Mouse (Mus musculus) embryonic facial prominence, embryonic 15.5 days (tissue): Measurements from ENCODE around the gene Loxl1. TPM values are rescaled to one million over a fixed set of nuclear protein-coding genes. Genes with fewer than 3 reads are reported as not detected.

Experiments
- ATAC-seq: fragments of 200-750 bp; cut with Nextera tagmentation; 2 replicates; pipeline ENCODE4 v1.8.0; 2017; ENCODE audit warnings: low read depth, moderate TSS enrichment; ENCODE audit not compliant: insufficient number of reproducible peaks, low FRiP score, low TSS enrichment
- H3K27ac ChIP-seq: fragments of 300-500 bp; sonication (generic); replicated peaks from 2 replicates; pipeline ENCODE4 v1.5.1; 2015; ENCODE audit warnings: mild to moderate bottlenecking, inconsistent platforms
- H3K27me3 ChIP-seq: fragments of 300-500 bp; sonication (generic); 2 replicates; pipeline ENCODE4 v1.6.1; 2015; ENCODE audit warnings: inconsistent platforms
- H3K36me3 ChIP-seq: fragments of 300-500 bp; sonication (generic); 2 replicates; pipeline ENCODE4 v1.6.1; 2015; ENCODE audit warnings: mild to moderate bottlenecking, inconsistent platforms
- H3K4me1 ChIP-seq: fragments of 300-500 bp; sonication (generic); 2 replicates; pipeline ENCODE4 v1.6.1; 2015; ENCODE audit warnings: inconsistent platforms
- H3K4me2 ChIP-seq: fragments of 300-500 bp; sonication (generic); replicated peaks from 2 replicates; pipeline ENCODE4 v1.6.1; 2015; ENCODE audit warnings: mild to moderate bottlenecking, inconsistent platforms
- H3K4me3 ChIP-seq: fragments of 300-500 bp; sonication (generic); replicated peaks from 2 replicates; pipeline ENCODE4 v1.5.1; 2015; ENCODE audit warnings: mild to moderate bottlenecking, inconsistent platforms
- H3K9ac ChIP-seq: fragments of 300-500 bp; sonication (generic); 2 replicates; pipeline ENCODE4 v1.6.1; 2015; ENCODE audit warnings: inconsistent platforms
- H3K9me3 ChIP-seq: fragments of 300-500 bp; sonication (generic); replicated peaks from 2 replicates; pipeline ENCODE4 v1.6.1; 2016; ENCODE audit warnings: inconsistent platforms
- WGBS: fragments of 180-500 bp; shearing (Covaris S2); methylation state at CpG from one replicate; pipeline ENCODE4 v1.1.7; 2015; 5-methylcytosine and 5-hydroxymethylcytosine counted together
- polyA plus RNA-seq: library from polyadenylated mRNA; unstranded; fragments of >200 nt; fragmentation: Nextera tagmentation; extraction: Ambion mirVana; gene quantifications from 2 replicates; pipeline ENCODE4 v1.2.1, GENCODE M21; 2015

Gene Loxl1
- polyA plus RNA-seq, 1 experiment from 2014 or later, result 89.8 TPM

DNA sequence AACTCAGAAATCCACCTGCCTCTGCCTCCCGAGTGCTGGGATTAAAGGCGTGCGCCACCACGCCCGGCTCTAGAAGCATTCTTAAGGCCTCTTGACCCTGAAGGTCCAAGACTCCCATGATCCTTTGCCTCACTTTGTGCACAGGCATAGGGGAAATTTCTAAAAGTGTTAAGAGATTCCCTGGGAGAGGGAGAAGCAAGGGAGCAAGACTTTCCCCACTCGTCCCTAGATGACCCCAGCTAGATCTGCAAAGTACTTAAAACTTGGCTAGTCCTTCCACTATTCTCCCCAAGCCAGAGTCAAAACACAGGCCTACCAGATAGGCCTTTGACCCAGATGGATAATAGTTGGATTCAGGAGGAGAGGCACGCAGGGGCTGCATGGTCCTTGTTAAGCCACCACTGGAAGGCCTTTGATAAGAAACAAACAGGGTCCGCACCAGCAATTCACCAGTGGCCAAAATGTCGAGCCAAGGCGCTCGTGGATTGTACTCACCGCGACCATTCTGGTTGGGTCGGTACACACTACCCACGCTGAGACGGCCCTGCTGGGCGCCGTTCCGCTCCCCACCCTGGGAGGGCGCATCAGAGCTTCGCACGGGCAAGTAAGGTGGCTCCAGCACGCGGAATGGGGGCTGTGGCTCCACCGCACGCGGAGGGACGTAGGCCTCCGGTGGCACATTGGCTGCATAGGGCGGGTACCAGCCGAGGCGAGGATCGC, 1.6 kb downstream of the Loxl1 start:
- Histone ChIP-seq H3K27ac (peak overlapping the region; percentile 94; the same call in 1 of the 2 replicates), H3K4me2 (peak overlapping the region; percentile 78), H3K4me1 (peaks cover 93% of the 10 kb centered on the region), H3K36me3 (no peaks in the 10 kb centered on the region), H3K4me3 (peak overlapping the region; percentile 50), H3K27me3 (peaks cover 11% of the 10 kb centered on the region), H3K9ac (peak overlapping the region; percentile 59), H3K9me3 (no peaks in the 10 kb centered on the region)
- 58% methylated on average over 33 of the region's 33 CpGs for WGBS
- no peak for ATAC-seq

DNA sequence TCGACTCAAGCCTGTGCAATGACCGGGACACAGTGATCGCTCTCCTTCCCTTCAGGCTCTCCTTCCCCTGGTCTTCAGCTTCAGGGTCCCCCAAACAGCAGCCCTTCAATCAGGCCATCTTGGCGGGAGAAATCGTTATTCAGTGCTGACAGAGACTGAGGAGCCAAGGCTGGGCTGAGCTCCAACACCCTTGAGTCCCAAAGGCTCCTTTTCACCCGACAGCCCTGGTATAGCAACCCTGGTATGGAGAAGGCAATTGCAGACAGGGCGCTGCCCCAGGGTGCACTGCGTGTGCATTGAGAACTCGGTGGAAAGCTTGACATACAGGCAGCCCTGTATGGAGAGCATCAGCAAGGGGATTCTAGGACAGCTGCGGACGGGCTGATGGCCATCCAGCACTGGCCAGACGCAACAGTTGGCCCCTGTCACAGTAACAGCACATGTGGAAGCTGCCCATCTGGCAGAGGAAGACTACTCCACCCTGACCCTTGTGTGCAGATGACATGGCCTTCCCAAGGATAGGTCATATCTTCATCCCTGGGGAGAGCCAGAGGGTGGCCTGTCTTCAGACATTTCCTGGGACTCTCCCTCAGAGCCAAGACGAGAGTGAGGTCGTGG, 2.8 kb downstream of the Loxl1 start:
- Histone ChIP-seq H3K4me1 (peaks cover 93% of the 10 kb centered on the region), H3K36me3 (no peaks in the 10 kb centered on the region), H3K4me3 (peak overlapping the region; percentile 14), H3K27me3 (peaks cover 11% of the 10 kb centered on the region), H3K4me2 (peak overlapping the region; percentile 40), H3K9ac (no peak overlapping the region), H3K9me3 (no peaks in the 10 kb centered on the region), H3K27ac (no peak overlapping the region)
- WGBS, result 68% methylated on average over 14 of the region's 14 CpGs
- ATAC-seq, result no peak

DNA sequence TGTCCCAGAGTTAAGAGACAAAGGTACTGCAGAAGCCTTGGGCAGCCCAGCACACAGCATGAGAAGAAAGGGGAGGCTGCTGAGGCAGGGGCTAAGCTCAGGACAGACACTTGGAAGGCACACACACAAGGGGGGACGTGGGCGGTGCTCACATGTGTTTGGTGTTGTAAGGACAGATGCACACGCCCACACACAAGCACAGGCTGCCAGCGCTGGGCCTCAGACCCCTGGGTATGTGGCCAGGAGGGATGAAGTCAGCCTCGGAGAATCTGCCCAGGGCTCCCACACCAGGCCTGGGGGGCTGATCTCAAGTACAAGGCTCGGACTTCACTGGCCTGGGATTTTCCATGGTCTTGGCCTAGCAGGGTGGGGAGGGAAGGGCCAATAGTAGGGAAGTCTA, 4.6 kb downstream of the Loxl1 start:
- Histone ChIP-seq H3K27ac (peak overlapping the region; percentile 86), H3K4me1 (peaks cover 94% of the 10 kb centered on the region), H3K9me3 (no peaks in the 10 kb centered on the region), H3K4me2 (peak overlapping the region; percentile 24), H3K27me3 (peaks cover 11% of the 10 kb centered on the region), H3K36me3 (no peaks in the 10 kb centered on the region), H3K4me3 (0 out of 2 replicates have a peak overlapping the region, but pooled peaks have one; percentile 1), H3K9ac (0 out of 2 replicates have a peak overlapping the region, but pooled peaks have one; percentile 12)
- 18% methylated on average over 6 of the region's 6 CpGs for WGBS
- ATAC-seq, result peak; percentile 68

DNA sequence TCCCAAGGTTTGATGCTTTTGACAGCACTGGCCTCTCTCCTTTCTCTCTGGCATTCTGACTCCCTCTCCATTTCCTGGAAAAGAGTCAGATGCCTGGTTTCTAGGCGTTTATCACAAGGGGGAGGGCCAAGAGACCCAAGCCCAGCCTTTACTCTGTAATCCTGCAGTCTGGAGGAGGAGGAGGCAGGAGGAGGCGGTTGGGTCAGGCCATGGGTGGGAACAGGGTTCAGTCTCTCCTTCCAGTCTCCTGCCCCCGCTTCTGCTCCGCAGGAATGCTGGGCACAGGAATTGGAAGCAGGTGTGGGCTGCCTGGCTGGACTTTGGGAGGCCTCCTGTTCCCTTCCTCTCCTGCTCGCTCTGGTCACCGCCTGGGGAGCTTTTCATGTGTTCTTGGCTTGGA, 7.3 kb downstream of the Loxl1 start:
- Histone ChIP-seq H3K9ac (no peak overlapping the region), H3K36me3 (no peaks in the 10 kb centered on the region), H3K27me3 (no peaks in the 10 kb centered on the region), H3K4me2 (no peak overlapping the region), H3K27ac (peak overlapping the region; percentile 60; the same call in 1 of the 2 replicates), H3K4me3 (no peak overlapping the region), H3K9me3 (no peaks in the 10 kb centered on the region), H3K4me1 (peaks cover 73% of the 10 kb centered on the region)
- WGBS, result 16% methylated on average over 6 of the region's 6 CpGs
- ATAC-seq, result peak; percentile 20; the same call in 1 of the 2 replicates

DNA sequence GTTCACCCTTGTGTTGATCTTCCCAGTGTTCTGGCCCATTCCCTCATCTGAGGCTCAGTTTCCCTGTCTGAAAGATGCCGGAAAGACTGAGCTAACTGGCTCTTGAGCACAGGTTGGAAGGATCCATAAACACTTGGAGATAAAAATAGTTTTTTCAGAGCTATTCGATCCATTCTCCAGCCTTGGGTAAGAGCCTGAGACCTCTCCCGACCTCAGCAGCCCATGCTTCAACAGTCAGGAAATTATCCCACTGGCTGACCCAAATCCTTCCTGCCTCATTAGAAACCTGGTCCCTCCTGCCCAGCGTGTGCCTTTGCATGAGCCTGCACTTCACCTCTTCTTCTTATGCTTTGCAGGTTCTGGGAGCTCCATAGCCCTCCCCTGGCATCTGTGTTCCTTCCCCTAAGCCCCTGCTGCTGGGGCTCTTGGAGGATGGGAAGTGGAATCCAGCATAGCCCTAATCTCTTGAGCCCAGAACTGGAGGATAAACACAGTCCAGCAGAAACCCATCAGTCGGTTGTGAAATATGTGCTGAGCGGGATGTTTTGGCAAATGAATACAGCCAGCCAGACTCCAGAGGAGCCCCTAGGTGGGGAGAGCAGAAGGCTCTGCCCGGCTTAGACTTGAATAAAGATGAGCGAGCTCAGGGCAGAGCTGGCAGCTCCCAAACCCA, 9.3 kb downstream of the Loxl1 start:
- no peaks in the 10 kb centered on the region for H3K9me3 ChIP-seq
- H3K27me3 ChIP-seq, result no peaks in the 10 kb centered on the region
- ATAC-seq, result no peak
- no peak overlapping the region for H3K4me3 ChIP-seq
- H3K36me3 ChIP-seq, result no peaks in the 10 kb centered on the region
- H3K4me2 ChIP-seq, result no peak overlapping the region
- 36% methylated on average over 8 of the region's 8 CpGs for WGBS
- peaks cover 67% of the 10 kb centered on the region for H3K4me1 ChIP-seq
- no peak overlapping the region for H3K9ac ChIP-seq
- peak overlapping the region; percentile 12; the same call in 1 of the 2 replicates for H3K27ac ChIP-seq

DNA sequence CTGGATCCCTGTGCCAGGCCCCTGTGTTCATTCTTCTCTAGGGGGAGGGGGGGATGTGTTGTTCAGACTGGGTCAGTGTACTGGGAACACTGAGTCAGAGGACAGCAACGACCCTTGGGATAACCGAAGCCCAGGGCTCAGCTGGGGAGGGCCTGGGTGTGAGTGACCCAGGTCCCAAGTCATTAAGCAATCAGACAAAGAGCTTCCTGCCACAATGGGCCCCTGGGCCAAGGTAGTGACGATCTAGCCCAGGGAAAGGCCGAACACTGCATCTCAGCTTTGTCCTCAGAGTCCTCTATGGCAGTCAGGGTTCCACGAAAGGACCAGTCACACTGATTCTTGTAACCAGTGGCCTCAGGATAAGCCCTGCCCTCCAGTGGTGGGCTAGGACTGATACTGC, 9.9 kb downstream of the Loxl1 start:
- Histone ChIP-seq H3K36me3 (no peaks in the 10 kb centered on the region), H3K27ac (no peak overlapping the region), H3K4me3 (no peak overlapping the region), H3K27me3 (no peaks in the 10 kb centered on the region), H3K4me2 (no peak overlapping the region), H3K9ac (no peak overlapping the region), H3K4me1 (peaks cover 64% of the 10 kb centered on the region), H3K9me3 (no peaks in the 10 kb centered on the region)
- ATAC-seq, result no peak
- 62% methylated on average over 5 of the region's 5 CpGs for WGBS

DNA sequence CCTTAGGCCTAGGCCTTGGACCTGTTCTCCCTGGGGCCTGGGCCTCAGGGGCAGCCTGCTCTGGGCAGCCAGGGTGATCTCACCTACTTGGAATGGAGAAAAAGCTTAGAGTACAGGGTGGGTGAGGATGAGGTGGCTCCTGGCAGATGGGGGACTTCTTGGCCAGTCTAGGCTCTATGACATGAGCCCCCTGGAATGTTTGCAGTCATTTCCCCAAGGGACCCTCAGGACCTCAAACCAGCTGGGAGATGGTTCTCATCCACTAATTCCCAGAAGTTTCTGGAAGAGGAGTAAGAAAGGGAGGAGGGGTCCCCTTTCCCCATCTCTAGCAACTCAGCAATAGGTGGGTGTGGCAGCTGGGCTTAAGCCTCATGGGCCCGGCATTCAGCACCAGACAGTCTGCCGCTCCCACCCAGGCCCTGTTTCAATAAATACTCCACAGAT, 13.6 kb downstream of the Loxl1 start:
- ATAC-seq, result no peak
- H3K4me3 ChIP-seq, result no peak overlapping the region
- WGBS, result 33% methylated on average over 2 of the region's 2 CpGs

DNA sequence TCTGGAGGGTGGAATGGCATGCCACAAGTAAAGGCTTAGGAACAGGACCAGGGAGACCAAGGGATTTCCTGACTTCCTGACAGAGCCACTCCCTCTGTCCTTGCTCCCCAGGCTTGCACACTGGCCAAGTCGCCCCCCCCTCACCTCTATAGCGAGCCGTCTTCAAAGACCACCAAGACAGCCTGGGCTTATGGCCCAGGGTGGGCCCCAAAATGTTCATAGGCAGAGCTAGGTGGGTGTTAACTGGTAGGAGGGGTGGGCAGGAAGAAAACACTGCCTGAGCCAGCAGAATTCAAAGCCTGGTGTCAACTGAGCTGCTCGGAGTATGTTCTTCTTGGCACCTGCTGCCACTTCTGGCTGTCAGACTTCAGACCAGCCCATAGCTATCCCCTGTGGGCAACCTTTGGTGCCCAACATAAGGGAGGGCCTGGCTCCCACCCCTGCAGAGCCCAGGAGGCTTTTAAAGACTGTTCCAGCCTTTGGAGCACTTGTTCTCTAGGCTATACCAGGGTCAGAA, 15.0 kb downstream of the Loxl1 start:
- H3K27ac ChIP-seq, result no peak overlapping the region
- WGBS, result 58% methylated on average over 4 of the region's 4 CpGs
- H3K9ac ChIP-seq, result no peak overlapping the region
- no peak; the same call in 1 of the 2 replicates for ATAC-seq
- H3K36me3 ChIP-seq, result peaks cover 7% of the 10 kb centered on the region; the same call in 1 of the 2 replicates
- H3K4me2 ChIP-seq, result no peak overlapping the region
- H3K4me1 ChIP-seq, result peaks cover 36% of the 10 kb centered on the region
- no peaks in the 10 kb centered on the region for H3K27me3 ChIP-seq
- no peaks in the 10 kb centered on the region for H3K9me3 ChIP-seq
- no peak overlapping the region for H3K4me3 ChIP-seq

More for the DNA sequence above, 13.6 kb downstream of the Loxl1 start:
- no peak overlapping the region for H3K4me2 ChIP-seq
- peaks cover 48% of the 10 kb centered on the region for H3K4me1 ChIP-seq
- H3K27me3 ChIP-seq, result no peaks in the 10 kb centered on the region
- H3K27ac ChIP-seq, result 0 out of 2 replicates have a peak overlapping the region, but pooled peaks have one; percentile 22
- H3K9me3 ChIP-seq, result no peaks in the 10 kb centered on the region
- H3K36me3 ChIP-seq, result peaks cover 4% of the 10 kb centered on the region; the same call in 1 of the 2 replicates
- H3K9ac ChIP-seq, result no peak overlapping the region

DNA sequence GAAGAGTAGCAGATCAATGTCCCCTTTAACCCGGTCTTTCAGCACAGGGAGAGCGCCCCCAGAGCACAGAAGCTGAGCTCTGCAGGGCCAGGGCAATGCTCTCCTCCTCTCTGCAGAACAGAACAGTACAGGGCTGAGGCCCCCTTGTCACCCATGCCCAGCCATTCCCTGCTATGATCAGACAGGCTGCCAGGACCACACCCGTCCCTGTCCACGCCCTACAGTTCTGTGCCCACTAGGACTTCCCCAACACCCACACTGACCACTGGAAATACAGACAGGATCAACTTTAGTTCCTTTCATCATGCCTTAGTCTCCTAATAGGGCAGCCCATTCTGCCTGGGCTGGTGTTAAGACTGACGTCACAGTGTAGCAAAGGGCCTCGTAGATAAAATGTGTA, 15.9 kb downstream of the Loxl1 start:
- 88% methylated on average over 6 of the region's 6 CpGs for WGBS
- H3K4me1 ChIP-seq, result peaks cover 36% of the 10 kb centered on the region
- no peak overlapping the region for H3K4me2 ChIP-seq
- H3K4me3 ChIP-seq, result no peak overlapping the region
- no peaks in the 10 kb centered on the region for H3K9me3 ChIP-seq
- H3K27ac ChIP-seq, result no peak overlapping the region
- H3K9ac ChIP-seq, result no peak overlapping the region
- peaks cover 7% of the 10 kb centered on the region; the same call in 1 of the 2 replicates for H3K36me3 ChIP-seq
- H3K27me3 ChIP-seq, result no peaks in the 10 kb centered on the region
- no peak for ATAC-seq

DNA sequence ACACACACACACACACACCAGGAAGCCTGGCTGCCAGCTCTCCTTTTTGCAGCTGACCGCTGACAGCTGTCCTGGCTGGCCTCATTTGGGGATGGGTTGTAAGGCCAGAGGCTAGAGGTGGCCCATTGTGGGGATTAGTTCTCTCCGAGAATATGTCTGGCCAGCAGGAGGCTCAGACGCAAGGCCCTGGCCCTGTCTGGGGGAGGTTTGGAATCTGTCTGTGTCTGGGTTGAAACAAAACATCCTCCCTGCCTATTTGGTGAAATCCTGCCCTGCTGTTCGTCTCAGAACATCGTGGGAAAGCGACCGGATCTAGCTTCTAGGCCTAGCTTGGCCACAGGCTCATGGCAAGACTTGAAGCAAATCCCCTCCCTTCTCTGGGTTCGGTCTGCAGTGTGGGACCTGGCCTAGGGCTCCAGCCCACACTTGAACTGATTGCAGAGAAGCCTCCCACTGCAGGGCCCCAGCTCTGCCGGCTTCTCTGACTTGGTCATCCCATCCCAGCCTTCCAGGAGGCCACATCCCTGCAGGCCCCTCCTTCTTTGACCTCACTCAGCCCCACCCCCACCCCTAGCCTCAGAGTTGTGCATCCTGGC, 17.1 kb downstream of the Loxl1 start:
- Histone ChIP-seq H3K27me3 (no peaks in the 10 kb centered on the region), H3K27ac (peak overlapping the region; percentile 73), H3K4me2 (no peak overlapping the region), H3K9ac (no peak overlapping the region), H3K9me3 (no peaks in the 10 kb centered on the region), H3K36me3 (peaks cover 7% of the 10 kb centered on the region; the same call in 1 of the 2 replicates), H3K4me1 (peaks cover 36% of the 10 kb centered on the region), H3K4me3 (no peak overlapping the region)
- peak; percentile 59; the same call in 1 of the 2 replicates for ATAC-seq
- WGBS, result 24% methylated on average over 9 of the region's 9 CpGs
